Mouse (Mus musculus): ENCODE results near the gene Bpi. TPM values are rescaled to one million over a fixed set of nuclear protein-coding genes. Genes with fewer than 3 reads are reported as not detected.

Gene Bpi
- polyA plus RNA-seq, 1 experiment from 2014 or later = not detected

DNA sequence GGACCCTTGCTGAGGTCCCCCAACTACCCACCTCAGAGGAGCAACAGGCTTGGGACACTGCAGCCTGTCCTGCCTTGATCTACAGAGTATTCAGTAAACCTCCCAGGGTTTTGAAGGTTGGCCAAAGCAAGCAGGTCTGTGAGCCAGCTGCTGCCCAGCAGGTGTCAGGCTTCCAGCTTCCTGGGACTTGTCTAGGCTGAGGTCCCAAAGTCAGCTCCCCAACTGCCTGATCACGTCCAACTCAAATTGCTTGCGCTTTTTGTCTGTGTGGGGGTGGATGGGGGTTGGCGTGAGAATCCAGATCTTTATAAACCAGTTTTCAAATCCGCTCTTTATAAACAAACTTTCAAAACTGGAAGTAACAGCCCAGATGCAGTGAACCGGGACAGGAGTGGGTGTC, 32.6 kb upstream of the Bpi start:
- no peak for ATAC-seq (ENCODE audit: insufficient number of reproducible peaks, low FRiP score, low TSS enrichment, low read depth)
- Histone ChIP-seq H3K27ac (peak overlapping the region; percentile 72), H3K4me2 (no peak overlapping the region), H3K9me3 (no peaks in the 10 kb centered on the region), H3K4me3 (no peak overlapping the region), H3K36me3 (no peaks in the 10 kb centered on the region; the same call in 1 of the 2 replicates), H3K4me1 (peaks cover 74% of the 10 kb centered on the region), H3K27me3 (no peaks in the 10 kb centered on the region), H3K9ac (no peak overlapping the region)
- WGBS = 66% methylated on average over 5 of the region's 5 CpGs

DNA sequence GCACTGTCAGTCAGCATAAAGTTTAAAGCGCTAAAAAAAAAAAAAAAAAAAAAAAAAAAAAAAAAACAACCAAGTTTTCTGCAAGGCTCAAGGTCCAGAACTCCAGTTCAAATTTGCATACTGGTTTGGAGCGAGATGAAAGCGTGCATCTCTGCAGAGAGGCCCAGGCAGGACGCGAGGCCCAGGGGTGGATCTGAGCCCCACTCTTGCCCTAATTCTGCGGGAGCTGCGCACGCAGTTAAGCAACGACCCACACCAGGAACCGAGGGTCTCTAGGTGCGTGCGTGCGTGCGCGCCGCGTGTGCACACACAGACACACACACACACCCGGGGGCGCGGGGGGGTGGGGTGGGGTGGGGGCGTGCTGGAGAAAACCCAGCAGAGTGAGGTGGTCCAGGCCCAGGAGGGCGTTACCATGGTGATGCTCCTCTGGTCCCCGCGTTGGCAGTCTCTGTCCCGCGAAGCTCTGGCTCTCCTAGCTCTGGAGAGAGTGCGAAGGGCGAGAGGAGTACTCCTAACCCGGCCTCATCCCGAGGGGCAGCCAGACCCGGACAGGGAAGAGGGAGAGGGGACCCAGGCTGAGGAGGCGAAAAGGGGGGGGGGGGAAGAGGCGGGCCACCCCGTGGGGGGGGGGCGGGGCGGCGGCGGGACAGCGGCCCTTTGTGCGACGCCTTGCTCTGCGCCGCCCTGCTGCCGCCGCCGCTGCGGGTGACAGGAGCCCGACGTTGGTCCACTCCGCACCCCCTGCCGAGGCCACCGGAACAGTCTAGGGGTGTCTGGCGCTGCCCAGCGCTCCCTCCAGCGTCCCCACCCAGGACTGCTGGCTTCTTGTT, 29.0 kb upstream of the Bpi start, which contains the start of gene D630003M21Rik:
Gene D630003M21Rik, minus strand, starts transcription at position 553 of the 833 bp plus-strand sequence.
- H3K4me3 ChIP-seq = peak within 1 kb of the TSS; percentile 50
- WGBS = under 1% methylated on average over 49 of the region's 55 CpGs
- H3K9ac ChIP-seq = peak within 1 kb of the TSS; percentile 45
- ATAC-seq (ENCODE audit: insufficient number of reproducible peaks, low FRiP score, low TSS enrichment, low read depth) = peak; percentile 54
- H3K27me3 ChIP-seq = no peaks in the 10 kb centered on the region
- H3K4me2 ChIP-seq = peak within 1 kb of the TSS; percentile 79
- H3K4me1 ChIP-seq = peaks cover 58% of the 10 kb centered on the region
- peak within 1 kb of the TSS; percentile 87 for H3K27ac ChIP-seq
- H3K36me3 ChIP-seq = no peaks in the 10 kb centered on the region
- H3K9me3 ChIP-seq = no peaks in the 10 kb centered on the region

DNA sequence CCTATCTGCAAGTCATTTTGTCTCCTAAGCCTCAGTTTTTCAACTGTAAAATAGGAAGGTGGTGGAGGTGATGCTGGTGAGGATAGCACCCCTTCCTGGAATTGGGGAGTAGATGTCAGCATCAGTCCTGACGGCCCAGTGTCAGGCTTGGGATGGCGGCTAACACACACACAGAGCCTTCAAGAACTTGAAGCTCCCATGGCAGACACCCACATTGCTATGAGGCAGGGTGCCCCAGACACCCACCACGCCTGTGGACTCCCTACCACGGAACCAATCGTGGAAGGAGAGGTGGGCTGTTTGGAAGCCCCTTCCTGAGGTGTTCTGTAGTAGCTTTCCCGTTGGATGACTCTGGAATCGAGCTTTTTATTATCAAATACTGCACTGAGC, 28.4 kb upstream of the Bpi start:
- Histone ChIP-seq H3K9me3 (no peaks in the 10 kb centered on the region), H3K27me3 (no peaks in the 10 kb centered on the region), H3K36me3 (no peaks in the 10 kb centered on the region), H3K4me3 (peak overlapping the region; percentile 50), H3K27ac (peak overlapping the region; percentile 87), H3K4me2 (peak overlapping the region; percentile 79), H3K9ac (peak overlapping the region; percentile 45), H3K4me1 (peaks cover 52% of the 10 kb centered on the region)
- 17% methylated on average over 7 of the region's 7 CpGs for WGBS
- ATAC-seq (ENCODE audit: insufficient number of reproducible peaks, low FRiP score, low TSS enrichment, low read depth) = no peak

DNA sequence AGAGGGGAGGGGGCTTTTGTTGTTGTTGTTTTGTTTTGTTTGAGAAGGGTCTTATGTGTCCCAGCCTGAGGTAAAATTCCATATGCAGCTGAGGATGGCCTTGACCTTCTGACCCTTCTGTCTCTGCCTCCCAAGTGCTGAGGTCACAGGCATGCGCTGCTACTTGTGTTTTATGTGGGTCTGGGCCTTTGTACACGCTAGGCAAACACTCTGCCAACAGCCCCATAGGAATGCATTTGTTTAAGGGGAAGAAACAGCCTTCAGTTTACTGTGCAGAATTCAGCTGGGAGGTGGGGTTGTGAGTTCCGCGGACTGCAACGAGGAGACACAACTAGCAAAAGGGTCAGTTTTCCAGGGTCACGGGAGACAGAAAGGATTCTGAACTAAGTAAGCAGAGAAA, 27.3 kb upstream of the Bpi start:
- 49% methylated on average over 6 of the region's 6 CpGs for WGBS
- H3K27ac ChIP-seq = peak overlapping the region; percentile 35

GRCm38 (mm10) chr2:158231071-158231470, 26.8 kb upstream of the Bpi start:
- no peak overlapping the region for H3K4me2 ChIP-seq
- peaks cover 38% of the 10 kb centered on the region for H3K4me1 ChIP-seq
- no peak overlapping the region for H3K4me3 ChIP-seq
- WGBS = 43% methylated on average over 5 of the region's 5 CpGs
- H3K27ac ChIP-seq = peak overlapping the region; percentile 35
- no peak overlapping the region for H3K9ac ChIP-seq
- ATAC-seq (ENCODE audit: insufficient number of reproducible peaks, low FRiP score, low TSS enrichment, low read depth) = no peak
- no peaks in the 10 kb centered on the region for H3K27me3 ChIP-seq
- H3K36me3 ChIP-seq = no peaks in the 10 kb centered on the region
- no peaks in the 10 kb centered on the region for H3K9me3 ChIP-seq

More for the DNA sequence above, 27.3 kb upstream of the Bpi start:
- Histone ChIP-seq H3K4me1 (peaks cover 42% of the 10 kb centered on the region), H3K4me2 (no peak overlapping the region), H3K9ac (no peak overlapping the region), H3K36me3 (no peaks in the 10 kb centered on the region), H3K27me3 (no peaks in the 10 kb centered on the region), H3K9me3 (no peaks in the 10 kb centered on the region), H3K4me3 (no peak overlapping the region)
- no peak for ATAC-seq (ENCODE audit: insufficient number of reproducible peaks, low FRiP score, low TSS enrichment, low read depth)

DNA sequence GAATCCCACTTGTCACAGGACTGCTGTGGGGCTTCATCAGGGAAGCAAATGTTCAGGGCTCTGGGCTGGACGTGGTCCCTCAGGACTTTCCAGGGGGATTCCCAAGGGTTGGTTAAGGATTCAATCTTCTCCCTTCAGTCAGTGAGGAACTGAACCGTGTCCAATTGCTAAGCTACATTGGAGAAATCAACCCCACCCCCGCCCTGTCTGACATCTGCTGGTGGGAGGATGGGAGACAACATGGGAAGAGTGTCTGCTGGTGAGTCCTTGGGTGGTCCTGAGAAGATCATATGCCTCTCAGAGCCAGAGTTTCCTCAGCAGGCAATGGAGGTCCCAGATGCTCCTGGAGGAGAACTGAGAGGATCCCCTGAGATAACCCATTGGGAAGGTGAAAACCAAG, 25.5 kb upstream of the Bpi start:
- Histone ChIP-seq H3K4me1 (peaks cover 37% of the 10 kb centered on the region), H3K27me3 (no peaks in the 10 kb centered on the region), H3K9me3 (no peaks in the 10 kb centered on the region), H3K27ac (no peak overlapping the region), H3K9ac (no peak overlapping the region), H3K4me3 (no peak overlapping the region), H3K36me3 (no peaks in the 10 kb centered on the region), H3K4me2 (no peak overlapping the region)
- ATAC-seq (ENCODE audit: insufficient number of reproducible peaks, low FRiP score, low TSS enrichment, low read depth) = no peak
- WGBS = 65% methylated on average over 3 of the region's 3 CpGs

- Histone ChIP-seq H3K27ac (no peak overlapping the region), H3K4me2 (no peak overlapping the region), H3K9ac (no peak overlapping the region), H3K36me3 (no peaks in the 10 kb centered on the region), H3K9me3 (no peaks in the 10 kb centered on the region), H3K4me3 (no peak overlapping the region), H3K4me1 (peaks cover 30% of the 10 kb centered on the region), H3K27me3 (no peaks in the 10 kb centered on the region)
- 64% methylated on average over 3 of the region's 3 CpGs for WGBS
- no peak for ATAC-seq (ENCODE audit: insufficient number of reproducible peaks, low FRiP score, low TSS enrichment, low read depth)
These were observed 24.8 kb upstream of the Bpi start for GRCm38 (mm10) chr2:158233106-158233505.

DNA sequence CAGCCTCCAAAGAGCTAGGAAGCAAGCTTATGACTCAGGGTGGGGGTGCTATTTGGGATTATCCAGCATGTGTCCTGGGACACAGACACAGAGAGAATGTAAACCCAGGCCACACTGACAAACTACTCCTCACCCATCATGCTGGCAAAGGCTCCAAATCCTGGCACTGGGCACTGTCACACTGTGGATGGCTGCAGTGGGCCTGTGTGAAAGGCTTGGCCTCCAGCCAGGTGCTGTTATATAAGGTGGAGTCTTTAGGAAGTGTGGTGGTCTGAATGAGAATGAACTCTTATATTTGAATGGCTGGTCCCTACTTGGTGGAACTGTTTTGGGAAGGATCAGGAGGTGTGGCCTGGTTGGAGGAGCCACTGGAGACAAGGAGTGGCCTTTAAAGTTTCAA, 21.2 kb upstream of the Bpi start:
- Histone ChIP-seq H3K27ac (no peak overlapping the region), H3K36me3 (no peaks in the 10 kb centered on the region)
- no peak for ATAC-seq (ENCODE audit: insufficient number of reproducible peaks, low FRiP score, low TSS enrichment, low read depth)

DNA sequence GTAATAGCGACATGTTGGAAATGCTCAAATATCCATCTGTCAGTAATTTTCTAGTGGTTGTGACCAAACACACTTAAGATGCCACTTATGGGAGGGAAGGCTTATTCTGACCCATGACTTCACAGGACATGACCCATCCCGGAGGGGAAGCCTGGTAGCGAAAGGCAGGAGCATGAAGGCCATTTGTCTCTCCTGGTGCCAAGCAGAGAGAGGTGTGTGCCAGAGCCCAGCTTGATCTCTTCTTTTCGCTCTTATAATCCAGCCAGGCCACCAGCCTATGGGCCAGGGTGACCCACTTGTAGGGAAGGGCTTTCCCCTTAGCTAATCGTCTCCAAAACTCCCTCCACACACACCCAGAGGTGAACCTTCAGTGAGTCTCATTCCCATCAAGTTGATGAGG, 19.8 kb upstream of the Bpi start:
- no peak for ATAC-seq (ENCODE audit: insufficient number of reproducible peaks, low FRiP score, low TSS enrichment, low read depth)
- no peak overlapping the region for H3K4me2 ChIP-seq
- WGBS = 92% methylated on average over 5 of the region's 5 CpGs

More for the DNA sequence above, 21.2 kb upstream of the Bpi start:
- Histone ChIP-seq H3K4me3 (no peak overlapping the region), H3K9ac (no peak overlapping the region), H3K27me3 (no peaks in the 10 kb centered on the region), H3K4me2 (no peak overlapping the region), H3K4me1 (0 out of 2 replicates have a peak, but pooled peaks cover 3% of the 10 kb centered on the region), H3K9me3 (no peaks in the 10 kb centered on the region)

GRCm38 (mm10) chr2:158241126-158241738, 16.7 kb upstream of the Bpi start:
- Histone ChIP-seq H3K4me3 (no peak overlapping the region), H3K27me3 (no peaks in the 10 kb centered on the region), H3K4me2 (no peak overlapping the region), H3K9me3 (no peaks in the 10 kb centered on the region), H3K9ac (no peak overlapping the region), H3K27ac (no peak overlapping the region), H3K36me3 (no peaks in the 10 kb centered on the region), H3K4me1 (peaks cover 16% of the 10 kb centered on the region)
- WGBS = 74% methylated on average over 5 of the region's 5 CpGs
- no peak for ATAC-seq (ENCODE audit: insufficient number of reproducible peaks, low FRiP score, low TSS enrichment, low read depth)

More for the DNA sequence above, 19.8 kb upstream of the Bpi start:
- Histone ChIP-seq H3K27me3 (no peaks in the 10 kb centered on the region), H3K27ac (no peak overlapping the region), H3K4me1 (peaks cover 6% of the 10 kb centered on the region), H3K9me3 (no peaks in the 10 kb centered on the region), H3K36me3 (no peaks in the 10 kb centered on the region), H3K9ac (no peak overlapping the region), H3K4me3 (no peak overlapping the region)

- 85% methylated on average over 18 of the region's 18 CpGs for WGBS
- Histone ChIP-seq H3K9ac (no peak overlapping the region), H3K4me3 (no peak overlapping the region), H3K4me1 (peaks cover 16% of the 10 kb centered on the region), H3K4me2 (no peak overlapping the region), H3K9me3 (no peaks in the 10 kb centered on the region), H3K36me3 (no peaks in the 10 kb centered on the region), H3K27ac (no peak overlapping the region), H3K27me3 (no peaks in the 10 kb centered on the region)
- no peak for ATAC-seq (ENCODE audit: insufficient number of reproducible peaks, low FRiP score, low TSS enrichment, low read depth)
These were observed 15.6 kb upstream of the Bpi start for GRCm38 (mm10) chr2:158242170-158242896.

All from limb, embryonic 15.5 days (tissue).